Mouse (Mus musculus) adrenal gland, adult 18-20 months (tissue): ENCODE measurements around the gene Rdh16f2. TPM values are rescaled to one million over a fixed set of nuclear protein-coding genes. Genes with fewer than 3 reads are reported as not detected.
"Not testable (repeated sequence)": the region's sequence is repeated elsewhere in the genome, so short reads cannot be mapped to it uniquely, and the experiment has no call there.

Experiments
- DNase-seq, 2 experiments: peaks; one replicate each; pipeline ENCODE4 v3.0.0; 2021 to 2022; ENCODE audit warnings: low spot score in 2 of 2
- total RNA-seq, 2 experiments: library from RNA; stranded (reverse); gene quantifications; 1 replicate in 1 of 2; 2 replicates in 1 of 2; pipeline ENCODE4 v1.2.3; 2021

Gene Rdh16f2
- total RNA-seq, 2 experiments from 2014 or later, result 0.33 TPM; not detected in 1

- DNase-seq, result no peak
These were observed 22.3 kb downstream of the Rdh16f2 start, which contains the start of gene Rdh7 for GRCm38 (mm10) chr10:127888605-127889004. Gene Rdh7, minus strand, starts transcription at chr10:127888817.

GRCm38 (mm10) chr10:127891481-127891880, 25.2 kb downstream of the Rdh16f2 start:
- DNase-seq, result no peak

- DNase-seq, result not testable (repeated sequence)
These were observed 27.1 kb downstream of the Rdh16f2 start for GRCm38 (mm10) chr10:127893163-127894022.

- no peak for DNase-seq
These were observed 30.4 kb downstream of the Rdh16f2 start for GRCm38 (mm10) chr10:127896705-127897104.

- no peak for DNase-seq
These were observed 31.2 kb downstream of the Rdh16f2 start for GRCm38 (mm10) chr10:127897506-127897905.

GRCm38 (mm10) chr10:127898218-127898617, 31.9 kb downstream of the Rdh16f2 start, which contains the start of gene Sdr9c7:
Gene Sdr9c7, plus strand, starts transcription at chr10:127898518.
- DNase-seq, result no peak

DNA sequence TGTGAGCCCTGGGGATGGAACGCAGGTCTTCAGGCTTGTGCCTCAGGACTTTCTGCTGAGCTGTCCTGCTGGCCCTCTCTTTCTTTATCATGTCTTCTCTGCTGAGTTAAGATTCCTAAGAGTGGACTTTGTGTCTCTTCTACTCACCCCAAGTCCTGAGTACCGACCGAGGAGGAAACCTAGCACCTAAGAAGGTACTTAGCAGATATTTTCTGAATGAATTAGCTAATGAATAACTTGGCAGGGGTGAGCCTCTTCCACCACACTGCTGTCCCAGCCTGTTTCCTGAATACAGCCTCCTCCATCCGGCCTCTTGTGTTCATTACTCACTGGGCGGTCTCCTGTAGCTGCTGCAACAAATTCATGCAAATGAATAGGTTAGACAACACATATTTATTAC, 33.5 kb downstream of the Rdh16f2 start:
- DNase-seq, result no peak

DNA sequence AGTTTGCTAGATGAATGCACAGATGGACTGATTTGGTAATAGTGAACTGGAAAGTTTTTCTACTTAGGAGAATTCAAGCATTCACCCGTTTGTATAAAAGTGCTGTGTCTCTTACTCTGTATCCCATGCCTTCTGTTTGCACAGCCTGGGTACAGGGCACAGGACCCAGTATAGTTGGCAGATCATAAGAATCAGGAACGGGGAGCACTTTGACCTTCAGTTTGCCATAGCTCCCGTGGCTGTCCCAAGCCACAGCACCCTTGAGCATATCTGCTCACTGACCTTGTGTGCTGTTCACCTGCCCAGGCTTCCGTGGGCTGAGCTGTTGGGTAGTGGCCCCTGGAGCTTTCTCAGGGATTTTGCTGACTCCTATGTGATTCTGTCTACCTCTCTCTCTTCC, 35.5 kb downstream of the Rdh16f2 start:
- DNase-seq, result no peak

- DNase-seq, result peak in 1 of 2 experiments; percentile 20
These were observed 36.8 kb downstream of the Rdh16f2 start for GRCm38 (mm10) chr10:127903116-127903515.

DNA sequence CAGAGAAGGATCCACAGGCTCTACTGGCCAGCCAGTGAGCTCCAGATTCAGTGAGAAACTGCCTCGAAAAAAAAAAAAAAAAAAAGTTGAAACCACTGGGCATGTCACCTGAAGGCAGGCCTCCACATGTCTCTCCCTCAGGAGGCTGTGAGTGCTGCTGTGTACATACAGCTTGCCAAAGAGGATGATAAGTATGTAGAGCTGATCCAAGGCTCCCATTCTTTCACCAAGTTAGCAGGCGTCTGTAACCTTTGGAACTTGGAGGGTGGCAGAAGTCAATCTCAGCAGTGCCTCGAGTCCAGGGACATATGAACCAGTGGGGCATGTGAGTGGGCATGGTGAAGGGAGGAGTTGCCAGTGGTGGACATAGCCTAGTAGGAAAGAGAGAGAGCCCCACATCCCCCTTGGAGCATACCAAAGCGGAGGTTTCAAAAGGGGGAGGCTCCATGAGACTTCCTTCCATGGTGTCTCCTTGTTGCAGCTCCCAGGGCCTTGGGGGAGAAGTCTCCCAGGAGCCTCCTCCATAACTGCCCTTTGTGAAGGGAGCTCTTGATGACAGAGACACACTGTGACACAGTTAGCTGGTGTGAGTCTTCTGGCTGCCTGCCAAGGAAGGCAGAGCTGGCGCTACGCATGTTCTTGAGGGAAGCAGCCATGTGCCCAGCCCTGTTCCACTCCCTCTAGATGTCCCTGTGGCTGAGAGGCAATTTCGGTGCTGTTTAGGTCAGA, 38.6 kb downstream of the Rdh16f2 start:
- peak; percentile 57 to 70 for DNase-seq

- DNase-seq, result no peak
These were observed 39.9 kb downstream of the Rdh16f2 start for GRCm38 (mm10) chr10:127906138-127906537.

DNA sequence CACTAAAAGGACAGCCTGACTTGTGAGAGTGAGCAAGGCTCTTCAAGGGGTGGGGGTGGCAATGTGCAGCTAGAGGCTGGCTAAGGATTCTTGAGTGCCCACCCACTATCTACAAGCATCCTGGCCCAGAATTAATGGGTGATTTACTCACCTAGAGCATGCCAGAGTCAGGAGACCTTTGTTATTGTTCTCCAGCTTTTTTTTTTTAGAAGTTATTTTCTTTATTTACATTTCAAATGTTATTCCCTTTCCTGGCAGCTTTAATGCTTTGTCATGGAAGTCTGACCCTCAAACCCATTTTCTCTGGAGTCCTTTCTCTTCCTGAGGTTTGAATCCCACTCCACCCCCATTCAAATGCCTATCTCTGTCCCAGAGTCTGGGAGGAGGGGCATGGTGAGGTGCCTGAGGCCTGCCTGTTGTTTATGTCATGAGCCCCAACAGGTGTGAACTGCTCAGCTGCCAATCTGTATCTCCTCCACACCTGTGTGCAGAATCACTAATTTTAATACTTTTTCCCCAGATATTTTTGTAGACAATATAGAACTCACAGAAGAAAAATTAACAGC, 41.2 kb downstream of the Rdh16f2 start:
- no peak for DNase-seq

DNA sequence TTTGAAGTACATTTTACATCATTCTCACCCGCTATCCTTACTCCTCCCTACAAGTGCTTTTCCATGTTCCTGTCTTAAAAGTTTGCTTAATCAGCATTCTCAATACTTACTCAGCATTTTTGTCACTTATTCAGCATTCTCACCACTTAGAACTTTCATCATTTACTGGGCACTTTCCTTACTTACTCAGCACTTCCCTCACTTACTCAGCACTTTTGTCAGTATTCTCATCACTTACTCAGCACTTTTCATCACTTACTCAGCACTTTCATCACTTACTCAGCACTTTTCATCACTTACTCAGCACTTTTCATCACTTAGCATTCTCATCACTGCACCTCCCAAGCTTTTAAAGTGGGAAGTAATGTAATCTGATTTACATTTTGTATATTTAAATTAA, 49.3 kb downstream of the Rdh16f2 start:
- no peak for DNase-seq

- not testable (repeated sequence) for DNase-seq
These were observed 50.9 kb downstream of the Rdh16f2 start for GRCm38 (mm10) chr10:127917183-127917582.

GRCm38 (mm10) chr10:127917651-127918050, 51.4 kb downstream of the Rdh16f2 start:
- DNase-seq, result no peak

DNA sequence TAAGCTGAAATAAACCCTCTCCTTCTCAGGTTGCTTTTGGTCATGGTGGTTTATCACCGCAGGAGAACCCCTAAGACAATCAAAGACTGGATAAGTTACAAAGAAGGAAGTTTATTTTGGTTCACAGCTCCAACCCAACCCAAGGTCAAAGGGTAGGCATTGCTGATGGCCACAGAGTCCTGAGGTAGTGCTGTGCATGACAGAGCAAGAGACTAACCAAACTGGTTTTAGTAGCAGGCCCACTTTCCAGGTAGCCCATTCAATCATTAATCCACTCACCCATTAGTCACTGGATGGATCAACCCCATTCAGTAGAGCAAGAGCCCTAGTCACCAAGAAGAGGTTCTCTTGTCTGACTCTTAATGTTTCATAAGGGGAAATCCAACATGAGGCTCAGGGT, 56.0 kb downstream of the Rdh16f2 start:
- DNase-seq, result no peak

DNA sequence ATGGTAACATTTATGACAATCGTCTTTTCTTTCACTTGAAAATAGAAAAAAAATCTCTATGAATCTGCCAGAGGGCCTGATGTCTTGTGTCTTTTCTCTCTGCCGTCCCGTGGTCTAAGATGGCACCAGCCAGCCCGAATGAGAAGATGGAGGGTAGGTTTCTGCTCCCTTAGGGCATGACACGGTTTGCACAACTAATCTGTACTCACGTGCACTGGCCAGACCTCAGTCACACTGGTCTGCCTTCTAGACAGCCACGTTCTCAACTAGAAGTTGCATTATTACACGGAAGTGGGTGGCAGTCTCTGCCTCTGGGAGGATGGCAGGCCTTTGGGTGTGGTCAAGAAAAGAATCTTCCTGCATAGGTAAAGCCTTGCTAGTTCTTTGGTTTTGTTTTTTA, 56.8 kb downstream of the Rdh16f2 start:
- no peak for DNase-seq

DNA sequence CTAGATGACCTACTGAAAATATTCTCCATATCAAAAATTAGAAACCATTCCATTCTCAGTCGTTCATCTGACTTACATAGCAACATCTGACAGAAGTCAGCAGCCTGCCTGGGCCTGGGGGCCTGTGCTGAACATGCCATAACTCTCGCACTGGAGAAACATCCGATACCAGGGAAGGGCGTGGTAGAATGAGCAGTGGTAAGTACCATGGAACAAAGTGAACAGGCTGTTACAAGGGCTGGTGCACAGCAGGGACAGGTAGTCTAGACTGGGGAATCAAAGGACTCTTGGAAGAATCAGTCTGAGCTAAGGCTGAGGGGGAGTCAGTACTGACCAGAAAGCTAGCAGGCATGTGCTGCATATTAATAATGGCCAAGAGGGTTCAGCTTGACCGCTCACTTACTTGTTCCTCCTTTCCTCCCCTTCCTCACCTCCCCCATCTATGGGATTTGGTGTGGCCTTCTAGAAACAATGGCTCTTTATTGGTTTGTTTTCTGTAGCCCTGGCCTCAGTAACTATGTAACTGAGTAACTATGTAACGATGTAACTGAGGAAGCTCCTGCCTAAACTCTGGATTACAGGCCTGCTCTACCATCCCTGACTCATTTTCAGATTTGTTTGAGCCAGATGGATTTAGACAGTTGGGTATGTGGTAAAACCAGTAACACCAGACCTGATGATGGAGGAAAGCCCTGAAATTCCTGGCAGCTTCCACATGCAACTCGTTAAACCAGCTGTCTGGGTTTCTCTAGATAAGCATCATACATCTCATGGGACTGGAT, 58.5 kb downstream of the Rdh16f2 start:
- no peak for DNase-seq
